Mouse (Mus musculus) bone marrow macrophage, adult 2 months (primary cell): Measurements from ENCODE around the gene Timm50.

Experiments
- CTCF ChIP-seq: IDR thresholded peaks from 2 replicates; pipeline ENCODE4 v1.5.1; 2012; ENCODE audit warnings: low read depth, mild to moderate bottlenecking, low read length, moderate library complexity
- POLR2A ChIP-seq: IDR thresholded peaks from 2 replicates; pipeline ENCODE4 v1.6.1; 2012; ENCODE audit warnings: mild to moderate bottlenecking, low read depth, low read length, borderline replicate concordance

DNA sequence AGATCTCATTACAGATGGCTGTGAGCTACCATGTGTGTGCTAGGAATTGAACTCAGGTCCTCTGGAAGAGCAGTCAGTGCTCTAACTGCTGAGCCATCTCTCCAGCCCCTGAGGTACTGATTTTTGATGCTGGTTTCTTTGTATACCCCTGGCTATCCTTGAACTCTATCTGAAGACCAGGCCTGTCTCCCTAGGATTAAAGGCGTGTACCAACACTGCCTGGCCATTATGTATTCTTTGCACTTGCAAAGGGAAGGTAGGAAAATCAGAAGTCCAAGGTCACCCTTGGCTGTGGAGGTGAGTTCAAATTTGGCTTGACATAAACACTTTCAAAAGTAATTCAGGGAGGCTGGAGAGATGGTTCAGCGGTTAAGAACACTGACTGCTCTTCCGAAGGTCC, 42.7 kb upstream of the Timm50 start:
- no peak for TF ChIP-seq POLR2A
- TF ChIP-seq CTCF = no peak
